Mouse (Mus musculus): ENCODE results near the gene Pde11a.

Gene Pde11a

GRCm38 (mm10) chr2:76097847-76098246, 240.7 kb downstream of the Pde11a start:
- CTCF ChIA-PET, result no interaction called here

- CTCF ChIA-PET, result no interaction called here
Measured at GRCm38 (mm10) chr2:76097284-76097683, 241.3 kb downstream of the Pde11a start.

GRCm38 (mm10) chr2:76095861-76096260, 242.7 kb downstream of the Pde11a start:
- CTCF ChIA-PET, result no interaction called here

GRCm38 (mm10) chr2:76090506-76090905, 248.1 kb downstream of the Pde11a start:
- CTCF ChIA-PET, result no interaction called here

GRCm38 (mm10) chr2:76088844-76089243, 249.7 kb downstream of the Pde11a start:
- CTCF ChIA-PET, result no interaction called here

- CTCF ChIA-PET, result interaction anchor here (0.5 kb wide), 1 partner anchor 153 kb away, joined by 10 read pairs; no protein-coding TSS in a partner anchor
Measured at GRCm38 (mm10) chr2:76088413-76088812, 250.2 kb downstream of the Pde11a start.

GRCm38 (mm10) chr2:76087170-76087569, 251.4 kb downstream of the Pde11a start:
- CTCF ChIA-PET, result no interaction called here

GRCm38 (mm10) chr2:76084982-76085381, 253.6 kb downstream of the Pde11a start:
- CTCF ChIA-PET, result no interaction called here

GRCm38 (mm10) chr2:76083901-76084300, 254.7 kb downstream of the Pde11a start:
- CTCF ChIA-PET, result no interaction called here

- CTCF ChIA-PET, result no interaction called here
Measured at GRCm38 (mm10) chr2:76083396-76083795, 255.2 kb downstream of the Pde11a start.

- CTCF ChIA-PET, result no interaction called here
Measured at GRCm38 (mm10) chr2:76081991-76082390, 256.6 kb downstream of the Pde11a start.

- CTCF ChIA-PET, result no interaction called here
Measured at GRCm38 (mm10) chr2:76080549-76080948, 258.0 kb downstream of the Pde11a start.

- CTCF ChIA-PET, result no interaction called here
Measured at GRCm38 (mm10) chr2:76076838-76077237, 261.7 kb downstream of the Pde11a start.

- CTCF ChIA-PET, result no interaction called here
Measured at GRCm38 (mm10) chr2:76076047-76076446, 262.5 kb downstream of the Pde11a start.

- CTCF ChIA-PET, result no interaction called here
Measured at GRCm38 (mm10) chr2:76073079-76073478, 265.5 kb downstream of the Pde11a start.

- CTCF ChIA-PET, result no interaction called here
Measured at GRCm38 (mm10) chr2:76070432-76071306, 267.9 kb downstream of the Pde11a start.

GRCm38 (mm10) chr2:76069238-76069637, 269.3 kb downstream of the Pde11a start:
- CTCF ChIA-PET, result no interaction called here

GRCm38 (mm10) chr2:76068155-76068554, 270.4 kb downstream of the Pde11a start:
- CTCF ChIA-PET, result no interaction called here

GRCm38 (mm10) chr2:76067144-76067543, 271.4 kb downstream of the Pde11a start:
- CTCF ChIA-PET, result no interaction called here

GRCm38 (mm10) chr2:76065292-76065691, 273.3 kb downstream of the Pde11a start:
- CTCF ChIA-PET, result no interaction called here

- CTCF ChIA-PET, result no interaction called here
Measured at GRCm38 (mm10) chr2:76064078-76064477, 274.5 kb downstream of the Pde11a start.

- CTCF ChIA-PET, result no interaction called here
Measured at GRCm38 (mm10) chr2:76060207-76060606, 278.4 kb downstream of the Pde11a start.

GRCm38 (mm10) chr2:76059595-76059994, 279.0 kb downstream of the Pde11a start:
- CTCF ChIA-PET, result no interaction called here

All from spleen, embryonic (tissue).